ENCODE assay signal across 8 mouse cellular contexts in the genomic region with DNA sequence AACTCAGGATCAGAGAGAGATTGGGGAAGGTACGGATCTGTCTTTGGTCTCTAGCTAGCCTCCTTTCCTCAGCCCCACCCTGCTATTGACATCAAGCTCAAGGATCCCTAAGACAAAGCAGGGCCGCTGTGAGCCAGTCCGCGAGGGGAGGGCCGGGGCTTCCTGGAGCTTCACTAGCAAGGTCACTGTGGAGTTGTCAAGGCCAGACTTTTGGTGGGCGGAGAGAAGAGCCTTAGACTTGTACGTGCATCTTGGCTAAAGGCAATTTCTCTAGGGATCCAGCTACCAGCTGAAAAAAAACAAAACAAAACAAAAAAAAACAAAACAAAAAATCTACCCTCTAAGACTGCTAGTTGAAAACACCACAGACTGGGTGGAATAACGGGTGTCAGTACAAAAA. TPM values are rescaled to one million over a fixed set of nuclear protein-coding genes. Genes with fewer than 3 reads are reported as not detected.
DNase-seq lines count a peak whose midpoint lies in the region; ATAC-seq and TF ChIP-seq lines count a peak whose summit lies in the region.

No protein-coding gene starts in this region.

- H3K9me3 ChIP-seq in E14TG2a.4 (ENCODE audit: low read length), result no peaks in the 10 kb centered on the region
- H3K9me3 ChIP-seq in heart, embryonic 11.5 days (replicated peaks; ENCODE audit: control insufficient read depth, low read length), result no peaks in the 10 kb centered on the region
- H3K9me3 ChIP-seq in midbrain, embryonic 14.5 days (ENCODE audit: control insufficient read depth, low read length), result no peaks in the 10 kb centered on the region

- no peak for TF ChIP-seq CTCF in E14TG2a.4 (conservative IDR thresholded peaks at IDR 0.05; ENCODE audit: low read length)

- no peak overlapping the region for H3K9ac ChIP-seq in heart, embryonic 11.5 days (ENCODE audit: low read depth, low read length)
- H3K9ac ChIP-seq in midbrain, embryonic 14.5 days (replicated peaks; ENCODE audit: low read length), result no peak overlapping the region

- peak overlapping the region; percentile 75 for H3K4me2 ChIP-seq in heart, embryonic 11.5 days
- H3K4me2 ChIP-seq in midbrain, embryonic 14.5 days (ENCODE audit: low read length), result peak overlapping the region; percentile 62

- H3K4me3 ChIP-seq in E14TG2a.4 (replicated peaks; ENCODE audit: low read length), result peak overlapping the region; percentile 82
- peak overlapping the region; percentile 64 for H3K4me3 ChIP-seq in heart, embryonic 11.5 days (ENCODE audit: low read depth, low read length)
- no peak overlapping the region for H3K4me3 ChIP-seq in midbrain, embryonic 14.5 days (replicated peaks; ENCODE audit: low read depth, low read length)

- WGBS in heart, embryonic 11.5 days (ENCODE audit: insufficient replicate concordance), result 5% methylated on average over 8 of the region's 8 CpGs
- 5% methylated on average over 8 of the region's 8 CpGs for WGBS in midbrain, embryonic 14.5 days

- ATAC-seq in heart, embryonic 11.5 days (replicated peaks; ENCODE audit: insufficient number of reproducible peaks, low FRiP score, low TSS enrichment), result no peak
- ATAC-seq in midbrain, embryonic 14.5 days (ENCODE audit: low FRiP score, low TSS enrichment), result no peak
- no peak for ATAC-seq in inflammation-experienced regulatory T-cells, adult 6 months

- H3K27me3 ChIP-seq in E14TG2a.4 (ENCODE audit: insufficient read depth, low read length), result peaks cover 24% of the 10 kb centered on the region
- peaks cover 25% of the 10 kb centered on the region for H3K27me3 ChIP-seq in heart, embryonic 11.5 days (ENCODE audit: control insufficient read depth, insufficient read depth, low read length)
- peaks cover 56% of the 10 kb centered on the region for H3K27me3 ChIP-seq in midbrain, embryonic 14.5 days (ENCODE audit: control insufficient read depth, insufficient read depth, low read length)

- no peaks in the 10 kb centered on the region for H3K36me3 ChIP-seq in E14TG2a.4 (ENCODE audit: insufficient read depth, low read length)
- no peaks in the 10 kb centered on the region for H3K36me3 ChIP-seq in heart, embryonic 11.5 days (ENCODE audit: control insufficient read depth, insufficient read depth, low read length)
- no peaks in the 10 kb centered on the region for H3K36me3 ChIP-seq in midbrain, embryonic 14.5 days (ENCODE audit: control insufficient read depth, insufficient read depth, low read length)

- H3K4me1 ChIP-seq in E14TG2a.4 (replicated peaks; ENCODE audit: low read depth, low read length), result peaks cover 55% of the 10 kb centered on the region
- peaks cover 13% of the 10 kb centered on the region; the same call in 1 of the 2 replicates for H3K4me1 ChIP-seq in heart, embryonic 11.5 days (ENCODE audit: control insufficient read depth, insufficient read depth, low read length)
- peaks cover 3% of the 10 kb centered on the region; the same call in 1 of the 2 replicates for H3K4me1 ChIP-seq in midbrain, embryonic 14.5 days (ENCODE audit: control insufficient read depth, insufficient read depth, low read length)

- H3K27ac ChIP-seq in heart, embryonic 11.5 days (ENCODE audit: low read depth, low read length), result no peak overlapping the region
- H3K27ac ChIP-seq in midbrain, embryonic 14.5 days (replicated peaks; ENCODE audit: low read depth, low read length), result no peak overlapping the region

- peak; percentile 75 for DNase-seq in adrenal gland, adult 8-10 months
- DNase-seq in kidney, adult 9 months, result peak; percentile 56
- DNase-seq in midbrain, embryonic 14.5 days, result peak; percentile 37
- no peak for DNase-seq in spleen, adult 12 weeks (ENCODE audit: low spot score)
- no peak for DNase-seq in thymus, postnatal 25 days

RNA-seq across cellular contexts. Expression of gene Pde8a, which starts 1.6 kb away (rescaled TPM):
- total RNA-seq in adrenal gland, adult 8-10 months (2022), result 10 to 100 TPM; 22.3 to 41.0 (median 31.7) TPM
- polyA plus RNA-seq in heart, embryonic 11.5 days (2014; fragmentation: Nextera tagmentation; extraction: Ambion mirVana), result 2.7 and 3.5 TPM in 2 replicates
- polyA plus RNA-seq in midbrain, embryonic 14.5 days (2014; fragmentation: Nextera tagmentation; extraction: Ambion mirVana), result 1.8 and 2.4 TPM in 2 replicates
- polyA plus RNA-seq in inflammation-experienced regulatory T-cells, adult 6 months (2017; shearing (Covaris generic)), result 1 to 10 TPM in 2 of 3 experiments, under 1 TPM in 1; 0.58 to 2.5 (median 1.8) TPM

Comparison
In these comparisons a context has a peak if more than half of its experiments do, and no peak if none do; other contexts are left out.
1. DNase-seq: peak in adrenal gland, adult 8-10 months (single experiment), kidney, adult 9 months (single experiment) and midbrain, embryonic 14.5 days (single experiment); none in spleen, adult 12 weeks (single experiment) and thymus, postnatal 25 days (single experiment).